Mouse (Mus musculus) kidney, postnatal 10 days (tissue): ENCODE measurements at regions not wholly inside any gene's neighbourhood (a gene's known extent, or its start where the extent isn't known, plus 50 kb on each side); places are given as distances from the start of the nearest gene placed in this dataset.

Source experiments
- DNase-seq: peaks from one replicate; pipeline ENCODE4 v3.0.0; 2021; ENCODE audit warnings: mixed read lengths

- DNase-seq: no peak
Observed at GRCm38 (mm10) chr4:107736866-107737265, 52.8 kb upstream of the Dmrtb1 start.

- peak; percentile 86 for DNase-seq
Observed at GRCm38 (mm10) chr4:107737907-107738306, 53.9 kb upstream of the Dmrtb1 start.

- no peak for DNase-seq
Observed at GRCm38 (mm10) chr4:107738776-107739175, 54.7 kb upstream of the Dmrtb1 start.

GRCm38 (mm10) chr4:107739789-107740405 is 55.9 kb upstream of the Dmrtb1 start:
- no peak for DNase-seq

GRCm38 (mm10) chr4:107743646-107744045 is 58.4 kb upstream of the Lrp8 start:
- DNase-seq: no peak

GRCm38 (mm10) chr4:107746366-107746765 is 55.7 kb upstream of the Lrp8 start:
- no peak for DNase-seq

- no peak for DNase-seq
Observed at GRCm38 (mm10) chr4:107746923-107747431, 55.1 kb upstream of the Lrp8 start.

GRCm38 (mm10) chr4:107747454-107747853 is 54.6 kb upstream of the Lrp8 start:
- no peak for DNase-seq

GRCm38 (mm10) chr4:107747907-107748628 is 54.0 kb upstream of the Lrp8 start:
- no peak for DNase-seq

- DNase-seq: no peak
Observed at GRCm38 (mm10) chr4:107749045-107749444, 53.0 kb upstream of the Lrp8 start.

- no peak for DNase-seq
Observed at GRCm38 (mm10) chr4:107750017-107750416, 52.0 kb upstream of the Lrp8 start.
